Mouse (Mus musculus): Measurements from ENCODE around the gene Ostf1. TPM values are rescaled to one million over a fixed set of nuclear protein-coding genes. Genes with fewer than 3 reads are reported as not detected.
A peak's percentile ranks its signal among the peaks of the same experiment; 100 is the strongest.

The Ostf1 gene
- polyA plus RNA-seq, 1 experiment from 2014 or later, result 72.9 TPM

DNA sequence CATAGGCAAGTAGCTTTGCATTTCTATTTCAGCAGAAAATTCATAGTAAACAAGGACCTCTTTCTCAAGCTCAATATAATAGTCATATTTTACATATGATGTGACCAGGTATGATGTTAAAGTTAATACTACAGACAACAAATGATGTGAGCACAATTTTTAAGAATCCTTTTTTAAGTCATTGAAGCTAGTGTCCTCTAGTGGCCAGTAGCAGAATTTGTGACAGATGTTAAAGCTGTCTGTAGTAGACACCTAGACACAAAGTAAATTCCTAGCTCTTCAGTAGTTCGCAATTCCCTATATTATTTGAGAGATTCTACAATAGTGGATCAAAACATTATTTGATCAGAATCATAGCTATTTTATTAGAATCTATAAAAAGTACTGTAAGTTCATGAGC lies 73.9 kb downstream of the Ostf1 start:
- peak; percentile 65 for TF ChIP-seq CTCF (IDR thresholded peaks at IDR 0.05; ENCODE audit: low read depth)
- Histone ChIP-seq H3K4me3 (ENCODE audit: low read depth, low read length) (no peak overlapping the region), H3K27ac (ENCODE audit: low read depth) (no peak overlapping the region), H3K4me2 (no peak overlapping the region), H3K36me3 (ENCODE audit: insufficient read depth) (no peaks in the 10 kb centered on the region), H3K9me3 (ENCODE audit: low read depth, low read length) (no peaks in the 10 kb centered on the region), H3K4me1 (ENCODE audit: insufficient read depth) (no peaks in the 10 kb centered on the region), H3K9ac (no peak overlapping the region), H3K27me3 (ENCODE audit: insufficient read depth, low read length) (no peaks in the 10 kb centered on the region)
- peak; percentile 51 for DNase-seq
- no peak for ATAC-seq (ENCODE audit: insufficient read depth)
- WGBS, result 69% methylated on average over 1 of the region's 1 CpGs

DNA sequence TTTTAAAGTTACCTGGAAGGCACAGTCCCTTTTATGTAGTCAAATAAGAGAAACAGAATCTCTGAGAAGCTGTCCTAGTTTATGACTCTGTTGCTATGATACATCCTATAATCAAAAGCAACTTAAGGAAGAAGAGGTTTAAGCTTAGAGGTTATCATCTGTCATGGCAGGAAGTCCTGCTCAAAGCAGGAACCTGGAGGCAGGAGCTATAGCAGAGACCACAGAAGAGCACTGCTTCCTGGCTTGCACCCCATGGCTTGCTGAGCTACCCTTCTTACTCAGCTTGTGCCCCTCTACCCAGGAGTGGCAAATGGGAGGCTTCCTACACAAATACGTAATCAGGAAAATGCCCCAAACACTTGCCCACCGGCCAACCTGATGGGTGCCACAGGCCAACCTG lies 76.0 kb downstream of the Ostf1 start:
- Histone ChIP-seq H3K4me2 (no peak overlapping the region), H3K9me3 (ENCODE audit: low read depth, low read length) (no peaks in the 10 kb centered on the region), H3K27ac (ENCODE audit: low read depth) (no peak overlapping the region), H3K27me3 (ENCODE audit: insufficient read depth, low read length) (no peaks in the 10 kb centered on the region), H3K4me3 (ENCODE audit: low read depth, low read length) (no peak overlapping the region), H3K9ac (no peak overlapping the region), H3K36me3 (ENCODE audit: insufficient read depth) (no peaks in the 10 kb centered on the region), H3K4me1 (ENCODE audit: insufficient read depth) (no peaks in the 10 kb centered on the region)
- WGBS, result 79% methylated on average over 2 of the region's 2 CpGs
- DNase-seq (no peak), ATAC-seq (ENCODE audit: insufficient read depth) (no peak)
- no peak for TF ChIP-seq CTCF (IDR thresholded peaks at IDR 0.05; ENCODE audit: low read depth)

- WGBS, result 4% methylated on average over 4 of the region's 4 CpGs
- Histone ChIP-seq H3K4me1 (ENCODE audit: insufficient read depth) (no peaks in the 10 kb centered on the region), H3K27me3 (ENCODE audit: insufficient read depth, low read length) (no peaks in the 10 kb centered on the region), H3K4me3 (ENCODE audit: low read depth, low read length) (no peak overlapping the region), H3K9ac (no peak overlapping the region), H3K27ac (ENCODE audit: low read depth) (no peak overlapping the region), H3K36me3 (ENCODE audit: insufficient read depth) (no peaks in the 10 kb centered on the region), H3K4me2 (no peak overlapping the region), H3K9me3 (ENCODE audit: low read depth, low read length) (no peaks in the 10 kb centered on the region)
- TF ChIP-seq CTCF (IDR thresholded peaks at IDR 0.05; ENCODE audit: low read depth), result peak; percentile 79
- DNase-seq, result peak; percentile 93
- ATAC-seq (ENCODE audit: insufficient read depth), result no peak
These were observed 83.0 kb downstream of the Ostf1 start for GRCm38 (mm10) chr19:18548668-18549067.

Other genes with a start within 250 kb of the Ostf1 start
- gene Nmrk1, start 127 bp upstream of the Ostf1 start, polyA plus RNA-seq (2014; fragmentation: Nextera tagmentation; extraction: Ambion mirVana), result 8.1 and 8.4 TPM in 2 replicates
- gene Carnmt1, start 38.9 kb upstream of the Ostf1 start, polyA plus RNA-seq (2014; fragmentation: Nextera tagmentation; extraction: Ambion mirVana), result 37.8 and 44.0 TPM in 2 replicates
- 42.4 and 43.4 TPM in 2 replicates for gene D030056L22Rik, start 81.4 kb upstream of the Ostf1 start, polyA plus RNA-seq (2014; fragmentation: Nextera tagmentation; extraction: Ambion mirVana)
- 0.68 and 1.0 TPM in 2 replicates for gene Trpm6, start 118.2 kb upstream of the Ostf1 start, polyA plus RNA-seq (2014; fragmentation: Nextera tagmentation; extraction: Ambion mirVana)

All from lung, embryonic 14.5 days (tissue).